Mouse (Mus musculus) liver, embryonic 16.5 days (tissue): ENCODE results near the gene Plcxd2. TPM values are rescaled to one million over a fixed set of nuclear protein-coding genes. Genes with fewer than 3 reads are reported as not detected.

ENCODE experiments used
- ATAC-seq: fragments of 200-750 bp; cut with Nextera tagmentation; 2 replicates; pipeline ENCODE4 v1.8.0; 2017; ENCODE audit warnings: low read depth, mild to moderate bottlenecking, moderate number of reproducible peaks, moderate library complexity
- H3K27ac ChIP-seq: fragments of 300-500 bp; sonication (generic); 2 replicates; pipeline ENCODE4 v1.5.1; 2014; ENCODE audit warnings: mild to moderate bottlenecking, low read length
- H3K27me3 ChIP-seq: fragments of 300-500 bp; sonication (generic); 2 replicates; pipeline ENCODE4 v1.6.1; 2014; ENCODE audit warnings: low read depth, low read length, mixed read lengths; ENCODE audit not compliant: control insufficient read depth, insufficient read depth
- H3K36me3 ChIP-seq: fragments of 300-500 bp; sonication (generic); 2 replicates; pipeline ENCODE4 v1.6.1; 2014; ENCODE audit warnings: mild to moderate bottlenecking; ENCODE audit not compliant: control insufficient read depth, insufficient read depth
- H3K4me1 ChIP-seq: fragments of 300-500 bp; sonication (generic); 2 replicates; pipeline ENCODE4 v1.6.1; 2014; ENCODE audit warnings: low read depth, low read length, mixed read lengths; ENCODE audit not compliant: control insufficient read depth
- H3K4me2 ChIP-seq: fragments of 300-500 bp; sonication (generic); 2 replicates; pipeline ENCODE4 v1.6.1; 2014; ENCODE audit warnings: low read depth, low read length, mixed read lengths
- H3K4me3 ChIP-seq: fragments of 300-500 bp; sonication (generic); 2 replicates; pipeline ENCODE4 v1.5.1; 2014; ENCODE audit warnings: low read depth, mild to moderate bottlenecking, low read length
- H3K9ac ChIP-seq: fragments of 300-500 bp; sonication (generic); 2 replicates; pipeline ENCODE4 v1.6.1; 2014; ENCODE audit warnings: low read depth, low read length
- H3K9me3 ChIP-seq: fragments of 300-500 bp; sonication (generic); replicated peaks from 2 replicates; pipeline ENCODE4 v1.6.1; 2016; ENCODE audit warnings: low read length; ENCODE audit not compliant: control insufficient read depth
- whole genome bisulfite sequencing: fragments of 180-500 bp; shearing (Covaris S2); extraction: QIAGEN DNeasy Blood & Tissue Kit; methylation state at CpG from one replicate; pipeline ENCODE4 v1.1.7; 2014; ENCODE audit not compliant: insufficient replicate concordance; 5-methylcytosine and 5-hydroxymethylcytosine counted together
- polyA plus RNA-seq: library from polyadenylated mRNA; unstranded; fragments of >200 nt; fragmentation: Nextera tagmentation; extraction: Ambion mirVana; gene quantifications from 2 replicates; pipeline ENCODE4 v1.2.1, GENCODE M21; 2015

The Plcxd2 gene
- polyA plus RNA-seq, 1 experiment from 2014 or later: 3.2 TPM

DNA sequence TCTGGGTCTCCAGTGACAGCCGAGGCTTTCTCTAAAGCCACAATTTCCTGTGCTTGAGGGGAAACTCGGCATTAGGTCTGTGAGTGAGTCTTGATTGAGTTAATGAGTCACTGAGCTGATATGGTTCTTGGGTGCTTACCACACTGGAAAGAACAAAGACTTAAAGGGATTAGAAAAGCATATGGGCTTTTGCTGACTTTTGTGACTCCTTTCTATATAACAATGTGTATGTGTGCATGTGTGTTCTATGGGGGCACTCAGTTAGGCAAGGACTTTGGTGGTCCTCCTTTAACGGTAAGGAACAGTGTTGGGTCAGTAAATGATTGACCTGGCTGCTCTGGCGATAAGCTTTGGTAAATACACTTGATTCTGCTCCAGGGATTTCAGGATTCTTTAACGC lies 57.5 kb downstream of the Plcxd2 start:
- H3K4me1 ChIP-seq: no peaks in the 10 kb centered on the region
- no peak overlapping the region for H3K4me2 ChIP-seq
- H3K9me3 ChIP-seq: no peaks in the 10 kb centered on the region
- peak; percentile 53 for ATAC-seq
- 28% methylated on average over 5 of the region's 5 CpGs for WGBS
- H3K4me3 ChIP-seq: peak overlapping the region; percentile 37
- H3K36me3 ChIP-seq: no peaks in the 10 kb centered on the region
- H3K27ac ChIP-seq: peak overlapping the region; percentile 69
- no peaks in the 10 kb centered on the region for H3K27me3 ChIP-seq
- no peak overlapping the region for H3K9ac ChIP-seq

- H3K27me3 ChIP-seq: no peaks in the 10 kb centered on the region
- no peak overlapping the region for H3K9ac ChIP-seq
- peak overlapping the region; percentile 37 for H3K4me3 ChIP-seq
- H3K27ac ChIP-seq: peak overlapping the region; percentile 69
- no peaks in the 10 kb centered on the region for H3K4me1 ChIP-seq
- 26% methylated on average over 2 of the region's 2 CpGs for WGBS
- peak; percentile 57 for ATAC-seq
- H3K9me3 ChIP-seq: no peaks in the 10 kb centered on the region
- peak overlapping the region; percentile 36; the same call in 1 of the 2 replicates for H3K4me2 ChIP-seq
- H3K36me3 ChIP-seq: no peaks in the 10 kb centered on the region
These were observed 58.0 kb downstream of the Plcxd2 start for GRCm38 (mm10) chr16:45952035-45952434.

DNA sequence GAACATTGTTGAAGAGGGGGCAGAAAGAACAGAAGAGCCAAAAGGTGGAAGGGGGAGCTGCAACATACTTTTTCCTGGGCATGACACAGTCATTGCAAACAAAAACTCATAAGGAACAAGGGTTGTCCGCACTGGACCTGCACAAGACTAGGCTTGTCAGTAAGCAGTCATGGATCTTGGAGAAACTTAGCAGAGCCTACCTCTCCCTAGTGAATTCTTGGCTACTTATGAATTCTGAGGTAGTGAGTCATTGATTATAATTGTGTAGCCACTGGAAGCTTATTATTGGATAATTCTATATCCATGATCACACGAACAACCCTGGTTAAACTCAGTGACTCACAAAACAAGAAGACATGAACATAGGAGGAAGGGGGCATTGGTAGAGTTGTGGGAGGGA lies 63.7 kb downstream of the Plcxd2 start:
- H3K9me3 ChIP-seq: no peaks in the 10 kb centered on the region
- no peak overlapping the region for H3K9ac ChIP-seq
- H3K27ac ChIP-seq: no peak overlapping the region
- H3K4me3 ChIP-seq: no peak overlapping the region
- 64% methylated on average over 2 of the region's 2 CpGs for WGBS
- H3K36me3 ChIP-seq: no peaks in the 10 kb centered on the region
- H3K27me3 ChIP-seq: no peaks in the 10 kb centered on the region
- no peak for ATAC-seq
- 0 out of 2 replicates have a peak overlapping the region, but pooled peaks have one; percentile 1 for H3K4me2 ChIP-seq
- no peaks in the 10 kb centered on the region for H3K4me1 ChIP-seq

DNA sequence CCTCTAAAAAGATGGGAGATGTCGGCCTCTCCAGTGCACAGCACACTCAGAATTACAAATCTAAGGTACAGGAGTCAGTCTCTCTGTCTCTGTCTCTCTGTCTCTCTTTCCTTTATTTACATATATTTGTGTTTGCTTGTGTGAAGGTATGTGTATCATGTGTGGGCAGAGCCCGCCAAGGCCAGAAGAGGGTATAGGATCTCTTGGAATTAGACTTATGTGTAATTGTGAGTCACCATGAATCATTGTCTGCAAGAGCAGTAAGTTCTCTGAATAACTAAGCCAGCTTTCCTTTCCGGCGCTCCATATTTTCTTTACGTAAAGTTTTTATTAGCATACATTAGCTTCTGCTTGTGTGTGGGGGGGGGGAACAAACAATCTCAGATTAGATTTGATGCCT lies 64.4 kb downstream of the Plcxd2 start:
- H3K27me3 ChIP-seq: no peaks in the 10 kb centered on the region
- H3K9ac ChIP-seq: no peak overlapping the region
- 64% methylated on average over 5 of the region's 5 CpGs for WGBS
- H3K4me2 ChIP-seq: peak overlapping the region; percentile 30; the same call in 1 of the 2 replicates
- H3K27ac ChIP-seq: no peak overlapping the region
- no peaks in the 10 kb centered on the region for H3K4me1 ChIP-seq
- 0 out of 2 replicates have a peak, but pooled peaks have one; percentile 13 for ATAC-seq
- no peaks in the 10 kb centered on the region for H3K36me3 ChIP-seq
- no peaks in the 10 kb centered on the region for H3K9me3 ChIP-seq
- peak overlapping the region; percentile 17; the same call in 1 of the 2 replicates for H3K4me3 ChIP-seq

GRCm38 (mm10) chr16:45945174-45945631 lies 64.8 kb downstream of the Plcxd2 start:
- 44% methylated on average over 11 of the region's 11 CpGs for WGBS
- 0 out of 2 replicates have a peak overlapping the region, but pooled peaks have one; percentile 26 for H3K27ac ChIP-seq
- H3K9me3 ChIP-seq: no peaks in the 10 kb centered on the region
- H3K36me3 ChIP-seq: no peaks in the 10 kb centered on the region
- no peak overlapping the region for H3K9ac ChIP-seq
- no peaks in the 10 kb centered on the region for H3K27me3 ChIP-seq
- no peaks in the 10 kb centered on the region for H3K4me1 ChIP-seq
- peak; percentile 76 for ATAC-seq
- H3K4me2 ChIP-seq: peak overlapping the region; percentile 30; the same call in 1 of the 2 replicates
- no peak overlapping the region for H3K4me3 ChIP-seq

- WGBS: 39% methylated on average over 8 of the region's 8 CpGs
- Histone ChIP-seq H3K4me2 (no peak overlapping the region), H3K27me3 (no peaks in the 10 kb centered on the region), H3K9ac (no peak overlapping the region), H3K36me3 (no peaks in the 10 kb centered on the region; the same call in 1 of the 2 replicates), H3K4me1 (no peaks in the 10 kb centered on the region), H3K9me3 (no peaks in the 10 kb centered on the region), H3K27ac (no peak overlapping the region), H3K4me3 (no peak overlapping the region)
- ATAC-seq: no peak
These were observed 67.7 kb downstream of the Plcxd2 start for GRCm38 (mm10) chr16:45942169-45942891.

- H3K4me2 ChIP-seq: no peak overlapping the region
- no peak overlapping the region for H3K27ac ChIP-seq
- no peaks in the 10 kb centered on the region for H3K4me1 ChIP-seq
- no peaks in the 10 kb centered on the region for H3K9me3 ChIP-seq
- H3K36me3 ChIP-seq: no peaks in the 10 kb centered on the region; the same call in 1 of the 2 replicates
- no peak for ATAC-seq
- 64% methylated on average over 2 of the region's 2 CpGs for WGBS
- H3K4me3 ChIP-seq: no peak overlapping the region
- no peaks in the 10 kb centered on the region for H3K27me3 ChIP-seq
- H3K9ac ChIP-seq: no peak overlapping the region
These were observed 69.3 kb downstream of the Plcxd2 start for GRCm38 (mm10) chr16:45940701-45941100.

DNA sequence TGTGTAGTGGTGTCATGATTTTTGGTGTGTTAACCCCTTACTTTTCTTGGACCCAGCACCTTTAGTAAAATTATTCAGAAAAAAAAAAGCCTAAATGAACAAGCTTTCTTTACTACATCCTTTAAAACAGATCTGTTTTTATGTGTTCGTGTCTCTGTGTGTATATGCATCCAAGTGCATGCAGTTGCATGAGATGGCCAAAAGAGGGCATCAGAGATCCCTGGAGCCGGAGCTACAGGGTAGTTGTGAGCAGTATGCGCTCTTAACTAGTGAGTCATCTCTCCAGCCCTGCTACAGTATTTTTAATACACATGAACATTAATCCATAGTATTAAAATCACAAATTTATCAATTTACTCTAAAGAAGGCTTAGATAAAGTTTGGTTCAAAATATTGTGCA lies 70.6 kb downstream of the Plcxd2 start:
- Histone ChIP-seq H3K9ac (no peak overlapping the region), H3K36me3 (no peaks in the 10 kb centered on the region; the same call in 1 of the 2 replicates), H3K27ac (no peak overlapping the region), H3K9me3 (no peaks in the 10 kb centered on the region), H3K27me3 (no peaks in the 10 kb centered on the region), H3K4me2 (no peak overlapping the region), H3K4me3 (no peak overlapping the region), H3K4me1 (no peaks in the 10 kb centered on the region)
- 69% methylated on average over 3 of the region's 3 CpGs for WGBS
- no peak for ATAC-seq

- no peak overlapping the region for H3K4me3 ChIP-seq
- no peaks in the 10 kb centered on the region for H3K27me3 ChIP-seq
- no peaks in the 10 kb centered on the region; the same call in 1 of the 2 replicates for H3K36me3 ChIP-seq
- no peaks in the 10 kb centered on the region for H3K9me3 ChIP-seq
- H3K27ac ChIP-seq: no peak overlapping the region
- WGBS: 33% methylated on average over 2 of the region's 2 CpGs
- H3K4me1 ChIP-seq: no peaks in the 10 kb centered on the region
- no peak for ATAC-seq
- no peak overlapping the region for H3K4me2 ChIP-seq
- H3K9ac ChIP-seq: no peak overlapping the region
These were observed 72.6 kb downstream of the Plcxd2 start for GRCm38 (mm10) chr16:45937381-45937780.
